Mouse (Mus musculus): ENCODE measurements at regions not wholly inside any gene's neighbourhood (a gene's known extent, or its start where the extent isn't known, plus 50 kb on each side); places are given as distances from the start of the nearest gene placed in this dataset.

DNA sequence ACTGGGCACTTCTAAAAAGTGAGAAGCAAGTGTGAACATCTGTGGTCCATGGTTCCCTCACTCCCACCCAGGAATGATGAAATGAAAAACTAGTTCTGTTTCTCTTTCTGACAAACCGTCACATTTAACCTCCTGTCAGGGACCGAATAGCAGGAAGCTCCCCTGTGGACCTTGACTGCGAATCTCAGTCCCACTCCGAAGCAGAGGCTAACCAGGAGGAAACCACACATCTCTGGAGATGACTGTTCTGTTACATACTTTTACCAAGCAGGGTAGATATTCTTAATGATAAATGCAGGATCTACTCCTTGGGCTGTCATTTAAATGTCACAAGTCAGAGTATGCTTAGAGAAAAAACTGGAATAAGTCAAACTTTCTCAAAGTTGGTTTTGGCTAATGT, 181.2 kb downstream of the Ackr3 start:
- TF ChIP-seq POLR2A (IDR thresholded peaks at IDR 0.05; ENCODE audit: borderline replicate concordance, extremely low read depth, low read depth, low read length) (no peak), CTCF (IDR thresholded peaks at IDR 0.05; ENCODE audit: insufficient read depth, low read length) (no peak)

All from lung, adult 2 months (tissue).